Mouse (Mus musculus) gastrocnemius, adult 18-20 months (tissue): ENCODE measurements around the gene Vmn2r4. TPM values are rescaled to one million over a fixed set of nuclear protein-coding genes. Genes with fewer than 3 reads are reported as not detected.
"Not testable (repeated sequence)": the region's sequence is repeated elsewhere in the genome, so short reads cannot be mapped to it uniquely, and the experiment has no call there.

Experiments used
- DNase-seq: peaks from one replicate; pipeline ENCODE4 v3.0.0; 2021; ENCODE audit warnings: low spot score
- long read RNA-seq, 2 experiments: library from polyadenylated mRNA; stranded (forward); transcript quantifications; one replicate each; pipeline ENCODE4 v2.0.0; 2021
- total RNA-seq, 2 experiments: library from RNA; stranded (reverse); gene quantifications; 2 replicates each; pipeline ENCODE4 v1.2.3; 2021

Vmn2r4 gene
- total RNA-seq: not detected
- long read RNA-seq, experiment 1: 0 reads
- long read RNA-seq, experiment 2: 0 reads

DNA sequence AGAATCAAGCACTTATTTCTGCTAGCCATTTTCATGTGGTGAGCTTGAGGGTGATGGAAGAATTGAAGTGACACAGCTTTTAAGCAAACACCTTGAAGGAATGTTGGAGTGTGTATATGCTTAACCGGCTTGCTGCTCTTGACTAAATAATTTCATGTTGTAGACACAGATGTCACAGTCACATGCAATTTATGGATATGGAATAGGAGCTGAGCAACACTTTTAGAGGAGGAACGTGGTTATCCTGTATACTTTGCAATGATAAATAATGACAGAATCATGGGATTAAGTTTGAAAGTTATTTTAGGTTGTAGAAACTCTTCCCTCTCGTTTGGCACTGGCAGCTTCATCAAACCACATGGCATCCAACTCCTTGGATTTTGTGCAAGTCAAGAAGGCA is at the start of gene Vmn2r4:
Gene Vmn2r4, minus strand, starts transcription at position 101 of the 400 bp plus-strand sequence.
- DNase-seq: not testable (repeated sequence)

- DNase-seq: not testable (repeated sequence)
Measured at GRCm38 (mm10) chr3:64434261-64434660, 19.1 kb upstream of the Vmn2r4 start.

GRCm38 (mm10) chr3:64428117-64428798 is 13.1 kb upstream of the Vmn2r4 start:
- not testable (repeated sequence) for DNase-seq

DNA sequence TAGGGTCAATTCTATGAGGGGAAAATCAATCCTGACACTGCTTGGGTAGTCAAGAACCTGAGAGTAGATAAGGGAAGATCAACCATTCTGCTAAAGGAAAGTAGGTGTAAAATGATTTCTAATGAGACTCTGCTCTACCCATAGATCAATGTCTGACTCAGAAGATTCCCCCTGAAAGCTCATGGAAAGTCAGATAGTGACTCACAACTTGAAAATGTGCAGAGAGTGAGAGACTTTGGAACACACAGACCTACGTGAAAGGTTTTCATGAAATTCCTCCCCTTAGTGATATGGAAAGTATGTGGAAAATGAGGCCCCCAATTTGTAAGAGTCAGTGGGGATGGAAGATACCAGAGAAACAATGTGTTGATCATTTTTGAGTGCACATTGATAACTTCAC is 7.0 kb upstream of the Vmn2r4 start:
- DNase-seq: not testable (repeated sequence)

GRCm38 (mm10) chr3:64417477-64417876 is 2.3 kb upstream of the Vmn2r4 start:
- not testable (repeated sequence) for DNase-seq

DNA sequence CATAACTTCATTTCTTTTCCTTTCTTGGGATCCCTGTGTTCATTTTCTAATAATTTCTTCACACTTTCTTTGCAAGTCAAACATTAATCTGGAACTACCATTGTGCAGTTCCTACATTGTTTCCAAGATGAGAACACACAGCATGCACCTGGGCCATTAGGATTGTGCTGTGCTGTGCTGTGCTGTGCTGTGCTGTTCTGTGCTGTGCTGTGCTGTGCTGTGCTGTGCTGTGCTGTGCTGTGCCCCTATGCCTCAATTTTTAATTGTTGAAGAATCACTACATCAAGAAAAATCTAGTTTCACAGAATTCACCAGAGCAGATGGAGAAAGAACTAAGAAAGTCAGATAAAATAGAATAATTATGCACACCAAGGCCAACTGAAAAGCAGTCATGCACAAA is 915 bp downstream of the Vmn2r4 start:
- DNase-seq: not testable (repeated sequence)

- no peak for DNase-seq
Measured at GRCm38 (mm10) chr3:64359286-64360035, 55.7 kb downstream of the Vmn2r4 start.

Other genes with a start within 250 kb of the Vmn2r4 start
- not detected for gene Vmn2r3, start 125.7 kb downstream of the Vmn2r4 start, total RNA-seq
- gene Vmn2r5, start 94.5 kb upstream of the Vmn2r4 start, total RNA-seq: not detected
- gene Vmn2r6, start 150.5 kb upstream of the Vmn2r4 start, total RNA-seq: not detected